Mouse (Mus musculus) neural tube, embryonic 14.5 days (tissue): Measurements from ENCODE around the gene Cux2. TPM values are rescaled to one million over a fixed set of nuclear protein-coding genes. Genes with fewer than 3 reads are reported as not detected.

Source experiments
- ATAC-seq: fragments of 200-750 bp; cut with Nextera tagmentation; 2 replicates; pipeline ENCODE4 v1.8.0; 2017; ENCODE audit warnings: low read depth, mild to moderate bottlenecking, moderate TSS enrichment, moderate library complexity
- H3K27ac ChIP-seq: fragments of 300-500 bp; sonication (generic); 2 replicates; pipeline ENCODE4 v1.5.1; 2014; ENCODE audit warnings: low read depth, mild to moderate bottlenecking, control low read depth, low read length, moderate library complexity, mixed read lengths
- H3K27me3 ChIP-seq: fragments of 300-500 bp; sonication (generic); 2 replicates; pipeline ENCODE4 v1.6.1; 2014; ENCODE audit warnings: low read length; ENCODE audit not compliant: control insufficient read depth, insufficient read depth
- H3K36me3 ChIP-seq: fragments of 300-500 bp; sonication (generic); 2 replicates; pipeline ENCODE4 v1.6.1; 2014; ENCODE audit warnings: low read length, mixed read lengths; ENCODE audit not compliant: control insufficient read depth, insufficient read depth
- H3K4me1 ChIP-seq: fragments of 300-500 bp; sonication (generic); 2 replicates; pipeline ENCODE4 v1.6.1; 2014; ENCODE audit warnings: low read length; ENCODE audit not compliant: control insufficient read depth, insufficient read depth
- H3K4me2 ChIP-seq: fragments of 300-500 bp; sonication (generic); 2 replicates; pipeline ENCODE4 v1.6.1; 2014; ENCODE audit warnings: mild to moderate bottlenecking, low read depth, low read length, control low read depth
- H3K4me3 ChIP-seq: fragments of 300-500 bp; sonication (generic); 2 replicates; pipeline ENCODE4 v1.5.1; 2014; ENCODE audit warnings: low read depth, low read length, control low read depth, mixed read lengths
- H3K9ac ChIP-seq: fragments of 300-500 bp; sonication (generic); replicated peaks from 2 replicates; pipeline ENCODE4 v1.6.1; 2014; ENCODE audit warnings: low read depth, mild to moderate bottlenecking, control low read depth, low read length, mixed read lengths
- H3K9me3 ChIP-seq: fragments of 300-500 bp; sonication (generic); 2 replicates; pipeline ENCODE4 v1.6.1; 2016; ENCODE audit warnings: low read length; ENCODE audit not compliant: control insufficient read depth
- WGBS: fragments of 180-500 bp; shearing (Covaris S2); extraction: QIAGEN DNeasy Blood & Tissue Kit; methylation state at CpG from one replicate; pipeline ENCODE4 v1.1.7; 2014; 5-methylcytosine and 5-hydroxymethylcytosine counted together
- polyA plus RNA-seq: library from polyadenylated mRNA; unstranded; fragments of >200 nt; fragmentation: Nextera tagmentation; extraction: Ambion mirVana; gene quantifications from 2 replicates; pipeline ENCODE4 v1.2.1, GENCODE M21; 2014

The Cux2 gene
- polyA plus RNA-seq, 1 experiment from 2014 or later, result 31.3 TPM

DNA sequence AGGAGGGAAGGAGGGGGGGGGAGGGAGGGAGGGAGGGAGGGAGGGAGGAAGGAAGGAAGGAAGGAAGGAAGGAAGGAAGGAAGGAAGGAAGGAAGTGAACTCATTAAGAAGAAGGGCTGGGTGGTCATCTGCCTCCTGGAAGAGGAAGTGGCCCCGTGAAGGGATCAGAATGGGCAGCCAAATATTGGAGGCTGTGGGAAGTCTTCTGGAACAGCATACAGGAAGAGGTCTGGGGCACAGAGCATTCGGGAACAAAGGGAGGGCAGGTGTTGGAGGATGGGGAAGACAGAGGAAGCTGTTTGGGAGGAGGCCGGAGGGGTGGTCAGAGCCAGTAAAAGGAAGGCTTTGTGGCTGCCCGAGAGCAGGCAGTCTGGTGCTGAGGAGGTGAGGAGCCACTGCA lies 204.5 kb downstream of the Cux2 start:
- H3K9ac ChIP-seq, result no peak overlapping the region
- H3K4me2 ChIP-seq, result no peak overlapping the region
- no peaks in the 10 kb centered on the region for H3K36me3 ChIP-seq
- no peak for ATAC-seq
- H3K27ac ChIP-seq, result no peak overlapping the region
- no peaks in the 10 kb centered on the region for H3K9me3 ChIP-seq
- H3K4me1 ChIP-seq, result peaks cover 16% of the 10 kb centered on the region
- 29% methylated on average over 4 of the region's 4 CpGs for WGBS
- peaks cover 12% of the 10 kb centered on the region for H3K27me3 ChIP-seq
- H3K4me3 ChIP-seq, result no peak overlapping the region

DNA sequence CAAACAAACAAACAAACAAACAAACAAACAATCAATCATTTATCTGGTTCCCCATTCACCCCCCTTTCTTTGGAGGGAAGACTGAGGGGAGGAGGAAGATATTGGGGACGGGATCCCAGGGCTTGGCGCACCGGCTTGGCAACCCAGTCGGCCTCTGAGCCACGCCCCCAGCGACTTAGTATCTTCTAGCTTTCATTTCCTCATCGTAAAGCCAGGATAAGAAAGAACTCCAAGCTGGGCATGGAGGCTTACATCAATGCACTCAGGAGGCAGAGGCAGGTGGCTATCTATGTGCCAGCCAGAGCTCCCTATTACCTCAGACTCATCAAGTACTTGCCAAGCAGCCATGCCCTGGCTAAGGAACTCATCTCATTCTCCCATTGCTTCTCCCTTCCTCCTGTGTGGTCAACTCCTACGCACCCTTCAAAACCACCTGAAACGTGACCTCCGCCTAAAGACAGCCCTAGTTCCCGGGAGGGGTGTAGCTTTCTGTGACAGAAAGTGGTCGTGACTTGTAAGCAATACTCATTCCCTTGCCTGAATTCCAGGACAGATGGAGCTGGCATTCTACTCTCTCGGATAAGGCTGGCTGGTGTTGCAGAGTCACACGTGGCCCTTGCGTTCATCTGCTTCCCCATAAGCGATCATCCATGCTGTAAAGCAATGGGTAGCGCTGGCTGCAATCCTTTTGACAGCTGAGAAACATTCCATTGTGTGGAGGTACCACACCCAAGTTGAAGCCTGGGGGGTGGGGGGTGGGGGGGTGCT lies 206.6 kb downstream of the Cux2 start:
- Histone ChIP-seq H3K9ac (no peak overlapping the region), H3K27ac (no peak overlapping the region), H3K4me3 (no peak overlapping the region), H3K4me1 (0 out of 2 replicates have a peak, but pooled peaks cover 6% of the 10 kb centered on the region), H3K36me3 (no peaks in the 10 kb centered on the region), H3K9me3 (no peaks in the 10 kb centered on the region), H3K4me2 (peak overlapping the region; percentile 51), H3K27me3 (peaks cover 18% of the 10 kb centered on the region)
- ATAC-seq, result no peak
- 16% methylated on average over 17 of the region's 17 CpGs for WGBS

DNA sequence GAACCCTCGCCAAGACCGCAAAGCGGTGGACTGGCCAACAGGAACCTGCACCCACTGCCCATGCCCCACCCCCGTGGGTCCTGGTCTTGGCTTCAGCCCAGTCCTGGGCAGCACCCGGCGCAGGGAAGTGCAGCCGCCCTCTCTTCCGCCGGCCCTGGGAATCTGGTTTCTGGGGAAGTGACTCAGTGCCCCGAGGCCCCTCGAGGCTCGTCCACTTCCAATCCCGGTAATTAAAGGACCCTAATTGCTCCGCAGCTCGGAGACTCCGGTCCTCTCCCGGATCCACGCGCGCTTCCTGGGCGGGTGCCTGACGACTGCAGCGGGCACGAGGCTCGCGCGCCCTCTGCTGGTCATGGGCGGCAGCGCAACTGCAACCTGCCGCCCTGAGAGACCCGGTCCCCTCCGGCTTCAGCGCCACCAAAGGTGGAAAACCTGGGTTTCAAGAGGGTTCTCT lies 207.2 kb downstream of the Cux2 start:
- Histone ChIP-seq H3K9me3 (no peaks in the 10 kb centered on the region), H3K4me3 (peak overlapping the region; percentile 30), H3K36me3 (no peaks in the 10 kb centered on the region), H3K27ac (no peak overlapping the region), H3K9ac (0 out of 2 replicates have a peak overlapping the region, but pooled peaks have one; percentile 25), H3K4me2 (peak overlapping the region; percentile 51), H3K4me1 (0 out of 2 replicates have a peak, but pooled peaks cover under 1% of the 10 kb centered on the region), H3K27me3 (peaks cover 20% of the 10 kb centered on the region)
- peak; percentile 32; the same call in 1 of the 2 replicates for ATAC-seq
- WGBS, result 0% methylated on average over 30 of the region's 33 CpGs

DNA sequence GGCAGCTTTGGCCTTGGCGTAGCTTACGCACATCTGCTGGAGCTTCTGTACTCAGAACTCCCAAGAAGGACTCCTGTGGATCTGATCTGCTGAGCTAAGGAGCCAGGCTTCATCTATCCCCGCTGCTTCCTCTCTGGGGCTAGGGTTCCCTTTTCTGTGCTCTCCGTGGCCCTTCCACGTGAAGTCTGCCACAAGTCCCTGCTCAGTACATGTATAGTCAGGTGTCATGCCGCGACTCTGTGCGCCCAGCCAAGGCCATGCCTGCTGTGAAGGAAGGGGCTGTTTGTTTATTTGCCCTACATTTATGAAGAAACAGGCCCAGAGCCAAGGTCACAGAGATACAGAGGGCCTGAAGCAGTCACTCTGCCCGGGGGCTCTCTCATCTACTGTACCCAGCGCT lies 207.9 kb downstream of the Cux2 start:
- Histone ChIP-seq H3K4me1 (0 out of 2 replicates have a peak, but pooled peaks cover 2% of the 10 kb centered on the region), H3K4me2 (no peak overlapping the region), H3K9ac (no peak overlapping the region), H3K4me3 (no peak overlapping the region), H3K36me3 (no peaks in the 10 kb centered on the region), H3K9me3 (no peaks in the 10 kb centered on the region), H3K27ac (no peak overlapping the region), H3K27me3 (peaks cover 26% of the 10 kb centered on the region)
- no peak for ATAC-seq
- 46% methylated on average over 10 of the region's 10 CpGs for WGBS

DNA sequence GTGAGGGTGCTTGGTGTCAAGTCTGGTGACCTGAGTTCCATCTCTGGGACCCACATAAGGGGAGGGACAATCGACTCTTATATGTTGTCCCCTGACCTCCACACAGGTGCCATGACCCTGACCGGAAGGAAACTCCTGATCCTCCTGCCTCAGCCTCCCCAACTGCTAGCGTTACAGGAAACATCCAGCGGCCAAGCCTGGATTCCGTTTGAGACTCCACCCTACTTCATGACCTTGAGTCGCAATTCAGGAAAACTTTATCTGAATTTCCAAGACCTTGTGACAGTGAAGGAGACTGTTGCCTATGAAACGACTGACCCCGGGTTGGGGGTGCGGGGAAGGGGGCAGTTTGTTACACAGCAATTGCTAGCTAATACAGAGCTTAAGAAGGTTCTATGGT lies 208.4 kb downstream of the Cux2 start:
- Histone ChIP-seq H3K4me2 (no peak overlapping the region), H3K4me1 (0 out of 2 replicates have a peak, but pooled peaks cover 3% of the 10 kb centered on the region), H3K27me3 (peaks cover 31% of the 10 kb centered on the region), H3K36me3 (no peaks in the 10 kb centered on the region), H3K4me3 (no peak overlapping the region), H3K9ac (no peak overlapping the region), H3K27ac (no peak overlapping the region), H3K9me3 (no peaks in the 10 kb centered on the region)
- no peak for ATAC-seq
- WGBS, result 92% methylated on average over 9 of the region's 9 CpGs

DNA sequence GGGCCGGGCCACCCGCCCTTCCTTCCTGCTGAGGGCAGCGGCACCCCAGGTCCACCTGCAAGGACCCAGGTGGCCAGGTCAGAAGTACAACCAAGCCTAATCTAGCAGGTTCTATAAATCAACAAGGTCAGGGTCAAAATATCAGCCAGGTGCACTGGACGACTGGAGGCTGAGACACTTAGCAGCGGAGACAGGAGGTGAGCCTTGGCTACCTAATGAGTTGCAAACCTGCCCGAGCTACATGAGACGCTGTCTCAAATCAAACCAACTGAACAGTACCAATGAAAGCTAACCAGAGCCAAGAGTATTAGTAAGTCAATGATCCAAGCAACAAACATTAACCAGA lies 210.8 kb downstream of the Cux2 start:
- peak overlapping the region; percentile 90 for H3K4me2 ChIP-seq
- H3K27ac ChIP-seq, result no peak overlapping the region
- H3K9ac ChIP-seq, result no peak overlapping the region
- H3K9me3 ChIP-seq, result no peaks in the 10 kb centered on the region
- WGBS, result 31% methylated on average over 7 of the region's 7 CpGs
- no peak overlapping the region; the same call in 1 of the 2 replicates for H3K4me3 ChIP-seq
- no peak for ATAC-seq
- no peaks in the 10 kb centered on the region for H3K36me3 ChIP-seq
- peaks cover 30% of the 10 kb centered on the region for H3K27me3 ChIP-seq
- peaks cover 16% of the 10 kb centered on the region; the same call in 1 of the 2 replicates for H3K4me1 ChIP-seq

DNA sequence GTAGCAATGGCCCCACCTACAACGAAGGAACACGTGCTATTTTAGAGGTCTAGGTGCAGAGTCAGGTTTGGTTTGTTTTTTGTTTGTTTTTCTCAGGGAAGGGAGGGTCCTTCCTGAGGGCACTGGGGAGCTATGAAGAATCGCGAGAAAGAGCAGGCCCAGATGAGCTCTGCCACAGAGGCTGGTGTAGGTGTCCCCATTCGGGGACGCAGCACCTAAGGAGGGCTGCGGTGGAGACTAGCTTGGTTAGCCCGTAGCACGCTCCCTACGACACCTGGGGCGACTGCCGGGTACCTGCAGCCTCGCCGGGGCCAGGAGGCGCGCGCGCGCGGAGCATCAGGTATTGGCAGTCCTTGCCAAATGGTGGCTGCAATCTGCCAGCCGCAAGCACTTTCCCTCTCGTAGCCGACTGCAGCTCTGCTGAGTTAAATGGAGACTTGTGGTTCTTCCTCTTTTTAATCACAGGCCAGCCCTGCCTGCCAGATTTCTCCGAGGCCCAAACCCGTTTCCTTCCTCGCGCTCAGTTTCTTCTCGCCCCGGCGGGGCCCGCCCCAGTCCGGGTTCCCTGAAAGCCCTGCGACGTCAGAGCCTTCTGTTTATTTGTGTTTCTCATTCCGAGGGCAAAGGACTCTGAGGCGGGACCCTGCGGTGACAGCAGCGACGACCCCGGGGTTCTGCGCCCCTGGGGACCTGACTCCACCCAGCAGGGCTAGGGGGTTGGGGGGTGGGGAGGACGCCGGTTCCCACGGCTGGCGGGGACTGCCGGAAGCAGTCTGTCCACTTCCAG lies 211.4 kb downstream of the Cux2 start:
- Histone ChIP-seq H3K4me2 (peak overlapping the region; percentile 90), H3K4me3 (peak overlapping the region; percentile 9), H3K27ac (no peak overlapping the region), H3K36me3 (no peaks in the 10 kb centered on the region), H3K4me1 (peaks cover 21% of the 10 kb centered on the region; the same call in 1 of the 2 replicates), H3K27me3 (peaks cover 24% of the 10 kb centered on the region), H3K9ac (no peak overlapping the region), H3K9me3 (no peaks in the 10 kb centered on the region)
- under 1% methylated on average over 46 of the region's 46 CpGs for WGBS
- no peak for ATAC-seq

DNA sequence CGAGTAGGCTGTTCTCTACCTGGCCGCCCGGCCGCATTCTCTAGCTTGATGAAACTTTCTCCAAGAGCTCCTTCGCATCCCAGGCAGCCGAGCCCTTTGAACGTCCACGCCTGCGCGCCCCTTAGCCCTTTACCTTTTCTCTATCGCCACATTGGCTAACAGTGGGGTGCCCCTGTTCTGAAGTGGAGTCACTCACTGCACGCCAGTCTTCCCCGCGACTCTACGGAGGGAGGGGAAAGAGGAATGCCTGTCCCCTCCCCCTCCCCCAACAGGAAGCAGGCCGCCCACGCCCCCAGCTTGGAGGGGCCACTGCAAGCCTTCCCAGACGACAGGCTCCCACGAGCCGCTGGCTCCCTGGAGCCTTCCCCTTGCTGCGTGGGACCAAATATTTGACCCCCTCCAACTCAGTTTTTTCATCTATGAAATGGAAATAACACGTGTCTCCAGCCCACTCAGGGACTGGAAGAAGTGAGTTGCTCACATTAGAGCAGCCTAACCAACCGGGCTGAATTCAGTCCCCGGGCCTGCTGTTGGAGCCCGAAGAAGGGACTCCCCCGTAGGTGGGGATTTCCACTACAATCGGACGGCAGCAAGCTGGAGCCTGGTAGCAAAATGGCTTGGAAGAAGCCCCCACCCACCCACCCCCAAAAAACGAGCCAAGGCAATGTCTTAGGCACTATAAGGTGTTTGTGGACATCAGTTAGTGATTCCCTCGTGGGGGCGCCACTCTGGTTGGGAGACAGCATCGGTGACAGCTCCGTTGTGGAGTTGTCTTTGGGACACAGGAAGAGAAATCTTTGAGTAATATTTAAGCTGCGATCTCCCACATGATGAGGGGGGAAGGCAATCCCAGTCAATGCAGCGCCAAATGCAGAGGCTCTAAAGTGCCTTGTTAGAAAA lies 212.2 kb downstream of the Cux2 start, which contains the start of gene Sh2b3:
Sh2b3 (minus strand) TSS at position 206 of the 900 bp plus-strand sequence.
- Histone ChIP-seq H3K9me3 (no peaks in the 10 kb centered on the region), H3K4me3 (peak within 1 kb of the TSS; percentile 68), H3K36me3 (no peaks in the 10 kb centered on the region), H3K4me2 (peak within 1 kb of the TSS; percentile 90), H3K27me3 (peaks cover 19% of the 10 kb centered on the region), H3K4me1 (peaks cover 26% of the 10 kb centered on the region; the same call in 1 of the 2 replicates), H3K9ac (peak within 1 kb of the TSS; percentile 67), H3K27ac (peak within 1 kb of the TSS; percentile 22; the same call in 1 of the 2 replicates)
- under 1% methylated on average over 35 of the region's 35 CpGs for WGBS
- peak; percentile 5; the same call in 1 of the 2 replicates for ATAC-seq
